Mouse (Mus musculus): Measurements from ENCODE around the gene Ccni. TPM values are rescaled to one million over a fixed set of nuclear protein-coding genes. Genes with fewer than 3 reads are reported as not detected.

Ccni gene
- polyA plus RNA-seq, 1 experiment from 2014 or later = 115 TPM

DNA sequence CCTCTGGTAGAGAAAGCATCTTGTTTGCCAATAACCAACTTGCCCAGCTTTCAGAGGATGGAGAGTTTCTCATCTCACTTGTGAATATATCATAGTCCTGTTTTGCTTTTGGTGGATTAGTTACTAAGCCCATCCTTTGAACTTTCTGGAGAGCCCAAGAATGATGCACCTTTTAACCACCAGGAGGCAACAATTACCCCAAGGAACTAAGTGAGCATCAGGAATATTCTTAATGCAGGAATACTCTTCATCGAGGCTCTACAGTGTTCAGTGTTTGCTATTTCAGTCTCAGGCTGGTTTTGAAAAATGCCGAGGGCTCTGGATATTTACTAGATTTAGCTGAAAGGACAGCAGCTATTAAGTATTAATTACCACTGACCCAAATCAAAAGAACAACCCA lies 26.0 kb downstream of the Ccni start:
- H3K4me1 ChIP-seq (replicated peaks) = no peaks in the 10 kb centered on the region
- H3K27me3 ChIP-seq (ENCODE audit: insufficient read depth, poor library complexity, severe bottlenecking) = no peaks in the 10 kb centered on the region
- peaks cover 86% of the 10 kb centered on the region for H3K36me3 ChIP-seq
- no peak overlapping the region for H3K27ac ChIP-seq
- no peak for DNase-seq (ENCODE audit: low spot score)
- H3K9me3 ChIP-seq = no peaks in the 10 kb centered on the region
- 91% methylated on average over 2 of the region's 2 CpGs for WGBS
- no peak overlapping the region for H3K4me3 ChIP-seq

DNA sequence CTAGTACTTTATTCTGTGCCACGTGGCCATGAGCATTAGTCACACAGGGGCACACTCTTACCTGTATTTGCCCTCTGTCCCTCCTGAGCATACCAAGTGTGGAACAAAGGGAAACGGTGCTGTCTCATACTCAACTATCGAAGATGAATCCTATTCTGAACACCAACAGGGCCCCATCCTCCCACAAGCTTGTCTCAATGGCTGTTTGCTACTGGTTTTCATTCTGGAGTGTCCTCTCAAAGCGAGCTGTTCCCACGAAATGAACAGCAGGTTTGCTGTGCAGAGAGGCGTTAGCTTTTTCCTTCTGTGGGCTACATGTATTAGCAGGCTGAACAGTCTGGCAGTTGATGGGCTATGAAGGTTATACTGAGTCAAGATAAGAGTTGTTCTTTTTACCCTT lies 27.7 kb downstream of the Ccni start:
- H3K4me3 ChIP-seq = no peak overlapping the region
- H3K9me3 ChIP-seq = no peaks in the 10 kb centered on the region
- H3K27me3 ChIP-seq (ENCODE audit: insufficient read depth, poor library complexity, severe bottlenecking) = no peaks in the 10 kb centered on the region
- 88% methylated on average over 6 of the region's 6 CpGs for WGBS
- H3K36me3 ChIP-seq = peaks cover 87% of the 10 kb centered on the region
- no peak overlapping the region for H3K27ac ChIP-seq
- DNase-seq (ENCODE audit: low spot score) = no peak
- no peaks in the 10 kb centered on the region for H3K4me1 ChIP-seq (replicated peaks)

DNA sequence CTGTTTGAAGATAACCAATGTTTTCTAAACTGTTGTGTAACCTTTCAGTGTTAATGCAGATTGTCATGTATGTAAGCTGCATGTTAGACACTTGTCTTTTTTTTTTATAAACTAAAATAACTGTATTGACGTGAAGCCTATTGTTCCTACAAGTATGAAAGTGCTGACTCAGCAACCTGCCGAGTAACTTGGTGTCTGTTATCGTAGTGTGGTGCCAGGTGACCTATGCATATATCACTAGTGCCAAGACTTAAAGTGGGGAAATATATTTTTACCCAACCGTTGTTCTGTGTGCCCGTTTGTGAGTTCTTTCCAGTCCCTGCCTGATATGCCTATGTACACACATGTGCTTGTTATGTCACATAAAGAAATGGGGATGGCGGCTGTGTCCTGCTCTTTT lies 31.6 kb downstream of the Ccni start:
- Histone ChIP-seq H3K9me3 (no peaks in the 10 kb centered on the region), H3K36me3 (peaks cover 92% of the 10 kb centered on the region), H3K4me3 (no peak overlapping the region), H3K4me1 (replicated peaks) (no peaks in the 10 kb centered on the region), H3K27me3 (ENCODE audit: insufficient read depth, poor library complexity, severe bottlenecking) (no peaks in the 10 kb centered on the region), H3K27ac (no peak overlapping the region)
- no peak for DNase-seq (ENCODE audit: low spot score)
- WGBS = 94% methylated on average over 6 of the region's 6 CpGs

GRCm38 (mm10) chr5:93172536-93172935 lies 33.8 kb downstream of the Ccni start:
- DNase-seq (ENCODE audit: low spot score) = no peak
- Histone ChIP-seq H3K9me3 (no peaks in the 10 kb centered on the region), H3K4me3 (no peak overlapping the region), H3K27me3 (ENCODE audit: insufficient read depth, poor library complexity, severe bottlenecking) (no peaks in the 10 kb centered on the region), H3K4me1 (replicated peaks) (no peaks in the 10 kb centered on the region), H3K36me3 (peaks cover 97% of the 10 kb centered on the region), H3K27ac (no peak overlapping the region)
- WGBS = 93% methylated on average over 6 of the region's 6 CpGs

DNA sequence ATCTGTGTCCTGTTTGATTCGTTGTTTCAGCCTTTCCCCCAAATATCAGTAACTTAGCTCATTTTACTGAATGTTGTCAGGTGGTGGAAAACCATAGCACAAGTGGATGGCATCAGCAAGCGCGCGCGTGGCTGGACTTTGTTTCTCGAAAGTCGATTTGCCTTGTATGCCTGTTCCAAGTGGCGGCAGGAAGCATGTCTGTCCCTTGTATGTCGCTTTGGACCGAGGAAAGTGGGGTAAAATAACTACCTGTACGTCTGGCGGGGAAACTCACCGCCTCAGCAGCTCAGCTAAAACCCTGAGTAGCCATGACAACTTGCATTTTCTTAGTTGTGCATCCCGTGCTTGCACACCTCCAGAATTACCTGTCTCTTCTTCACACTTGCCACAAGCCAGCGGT lies 34.9 kb downstream of the Ccni start:
- Histone ChIP-seq H3K27me3 (ENCODE audit: insufficient read depth, poor library complexity, severe bottlenecking) (no peaks in the 10 kb centered on the region), H3K27ac (no peak overlapping the region), H3K36me3 (peaks cover 97% of the 10 kb centered on the region), H3K4me3 (no peak overlapping the region), H3K4me1 (replicated peaks) (no peaks in the 10 kb centered on the region), H3K9me3 (no peaks in the 10 kb centered on the region)
- WGBS = 97% methylated on average over 15 of the region's 15 CpGs
- no peak for DNase-seq (ENCODE audit: low spot score)

- no peaks in the 10 kb centered on the region for H3K27me3 ChIP-seq (ENCODE audit: insufficient read depth, poor library complexity, severe bottlenecking)
- DNase-seq (ENCODE audit: low spot score) = no peak
- H3K36me3 ChIP-seq = peaks cover 97% of the 10 kb centered on the region
- H3K4me1 ChIP-seq (replicated peaks) = no peaks in the 10 kb centered on the region
- 85% methylated on average over 6 of the region's 6 CpGs for WGBS
- no peak overlapping the region for H3K4me3 ChIP-seq
- no peak overlapping the region for H3K27ac ChIP-seq
- no peaks in the 10 kb centered on the region for H3K9me3 ChIP-seq
Measured at GRCm38 (mm10) chr5:93168654-93169053, 37.6 kb downstream of the Ccni start.

DNA sequence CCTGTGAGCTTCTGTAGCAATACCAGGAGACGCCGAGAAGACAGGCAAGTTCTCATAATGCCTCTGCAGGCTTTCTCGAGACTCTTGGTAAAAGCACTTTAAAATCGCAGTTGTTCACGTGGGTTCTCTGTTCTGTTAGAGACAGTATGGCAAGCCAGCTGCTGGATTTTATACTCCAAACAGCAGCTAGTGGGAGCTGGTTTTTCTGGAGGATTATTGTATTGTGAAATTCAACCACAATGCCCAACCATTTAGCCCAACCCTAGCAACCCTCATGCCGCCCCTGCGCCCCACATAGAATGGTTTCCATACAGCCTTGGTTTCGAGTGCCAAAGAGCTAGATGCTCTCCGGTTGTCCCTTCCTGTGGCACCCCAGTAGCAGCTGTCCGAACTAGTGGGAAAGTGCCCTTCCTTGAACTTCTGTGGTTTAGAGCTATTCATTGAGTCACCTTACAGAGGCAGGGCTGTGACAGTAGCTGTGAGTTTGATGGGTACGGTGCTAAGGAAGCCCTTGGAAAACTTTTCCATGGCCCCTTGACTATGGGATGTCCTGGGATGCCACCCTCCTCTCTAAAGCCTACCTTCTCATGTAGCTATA lies 38.3 kb downstream of the Ccni start:
- no peaks in the 10 kb centered on the region for H3K4me1 ChIP-seq (replicated peaks)
- H3K4me3 ChIP-seq = no peak overlapping the region
- H3K36me3 ChIP-seq = peaks cover 97% of the 10 kb centered on the region
- no peaks in the 10 kb centered on the region for H3K9me3 ChIP-seq
- no peak overlapping the region for H3K27ac ChIP-seq
- no peak for DNase-seq (ENCODE audit: low spot score)
- H3K27me3 ChIP-seq (ENCODE audit: insufficient read depth, poor library complexity, severe bottlenecking) = no peaks in the 10 kb centered on the region
- WGBS = 96% methylated on average over 11 of the region's 11 CpGs

DNA sequence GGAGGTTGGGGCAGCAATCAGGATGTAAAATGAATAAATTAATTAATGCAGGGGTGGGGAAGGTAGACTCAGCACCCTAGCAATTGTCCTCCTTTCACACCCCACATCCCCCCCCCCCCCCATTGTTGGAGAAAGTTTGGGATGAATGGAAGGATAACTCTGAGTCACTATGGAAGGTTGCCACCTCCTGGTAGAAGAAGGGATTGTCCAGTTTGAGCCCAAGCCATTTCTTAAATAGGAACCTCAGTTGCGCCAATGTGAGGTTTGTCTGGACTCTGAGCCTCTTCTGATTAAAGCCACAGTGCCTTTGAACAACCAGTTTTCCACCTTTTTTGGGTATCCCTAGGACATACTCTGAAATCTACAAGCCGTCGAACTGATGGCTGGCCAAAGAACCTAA lies 42.8 kb downstream of the Ccni start:
- Histone ChIP-seq H3K36me3 (peaks cover 99% of the 10 kb centered on the region), H3K27me3 (ENCODE audit: insufficient read depth, poor library complexity, severe bottlenecking) (no peaks in the 10 kb centered on the region), H3K4me3 (no peak overlapping the region), H3K9me3 (no peaks in the 10 kb centered on the region), H3K4me1 (replicated peaks) (no peaks in the 10 kb centered on the region), H3K27ac (no peak overlapping the region)
- DNase-seq (ENCODE audit: low spot score) = peak; percentile 37
- WGBS = 93% methylated on average over 3 of the region's 3 CpGs

- no peak for DNase-seq (ENCODE audit: low spot score)
- Histone ChIP-seq H3K36me3 (peaks cover 98% of the 10 kb centered on the region), H3K27me3 (ENCODE audit: insufficient read depth, poor library complexity, severe bottlenecking) (no peaks in the 10 kb centered on the region), H3K4me1 (replicated peaks) (peaks cover 31% of the 10 kb centered on the region), H3K27ac (no peak overlapping the region), H3K9me3 (no peaks in the 10 kb centered on the region), H3K4me3 (no peak overlapping the region)
- 93% methylated on average over 11 of the region's 11 CpGs for WGBS
Measured at GRCm38 (mm10) chr5:93154401-93154800, 51.9 kb downstream of the Ccni start.

DNA sequence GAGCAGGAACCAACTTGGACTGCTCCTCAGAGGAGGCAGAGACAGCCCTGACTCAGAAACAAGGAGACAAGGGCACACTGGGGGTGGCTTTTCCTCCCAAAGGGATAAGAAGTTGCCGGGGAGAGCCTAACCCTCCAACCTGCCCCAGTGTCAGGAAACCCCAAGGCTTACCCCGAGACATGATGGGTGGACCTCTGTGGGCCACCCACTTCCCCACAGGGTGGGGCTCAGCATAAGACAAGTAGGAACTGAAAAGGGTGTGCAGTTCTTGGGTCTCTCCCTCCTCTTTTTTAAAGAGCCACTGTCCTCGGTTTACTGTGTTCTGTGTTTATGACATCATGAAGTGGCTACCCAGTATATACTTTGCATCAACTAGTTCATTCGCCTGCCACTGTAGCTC lies 53.8 kb downstream of the Ccni start:
- Histone ChIP-seq H3K4me3 (no peak overlapping the region), H3K27ac (0 out of 2 replicates have a peak overlapping the region, but pooled peaks have one; percentile 16), H3K36me3 (peaks cover 97% of the 10 kb centered on the region), H3K9me3 (no peaks in the 10 kb centered on the region), H3K27me3 (ENCODE audit: insufficient read depth, poor library complexity, severe bottlenecking) (no peaks in the 10 kb centered on the region), H3K4me1 (replicated peaks) (peaks cover 31% of the 10 kb centered on the region)
- 85% methylated on average over 4 of the region's 4 CpGs for WGBS
- DNase-seq (ENCODE audit: low spot score) = no peak

DNA sequence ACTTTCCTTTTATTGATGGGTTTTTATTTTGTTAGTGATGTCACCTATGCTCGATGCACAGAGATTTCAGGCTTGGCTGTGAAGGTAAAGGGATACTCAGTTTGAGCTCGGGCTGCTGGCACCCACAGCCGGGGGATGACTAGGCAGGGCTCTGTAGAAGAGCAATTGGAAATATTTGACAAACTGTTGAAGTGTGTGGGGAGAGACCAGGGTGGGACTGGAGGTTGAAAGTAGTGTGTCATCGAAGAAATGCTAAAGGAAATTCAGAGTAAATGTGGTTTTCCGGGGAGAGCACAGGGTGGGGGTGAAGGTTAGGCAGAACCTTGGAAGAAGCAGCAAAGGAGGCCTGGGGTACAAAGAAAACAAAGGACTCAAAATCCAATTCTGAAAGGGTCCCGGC lies 54.3 kb downstream of the Ccni start:
- 79% methylated on average over 6 of the region's 6 CpGs for WGBS
- H3K36me3 ChIP-seq = peaks cover 95% of the 10 kb centered on the region
- H3K4me1 ChIP-seq (replicated peaks) = peaks cover 31% of the 10 kb centered on the region

GRCm38 (mm10) chr5:93149969-93150777 lies 56.1 kb downstream of the Ccni start:
- H3K4me1 ChIP-seq (replicated peaks) = peaks cover 43% of the 10 kb centered on the region
- H3K27me3 ChIP-seq (ENCODE audit: insufficient read depth, poor library complexity, severe bottlenecking) = no peaks in the 10 kb centered on the region
- H3K36me3 ChIP-seq = peaks cover 95% of the 10 kb centered on the region
- H3K27ac ChIP-seq = no peak overlapping the region; the same call in 1 of the 2 replicates
- no peak overlapping the region for H3K4me3 ChIP-seq
- no peak for DNase-seq (ENCODE audit: low spot score)
- 83% methylated on average over 12 of the region's 12 CpGs for WGBS
- no peaks in the 10 kb centered on the region for H3K9me3 ChIP-seq

More for the DNA sequence above, 54.3 kb downstream of the Ccni start:
- Histone ChIP-seq H3K27me3 (ENCODE audit: insufficient read depth, poor library complexity, severe bottlenecking) (no peaks in the 10 kb centered on the region), H3K4me3 (no peak overlapping the region), H3K9me3 (no peaks in the 10 kb centered on the region), H3K27ac (0 out of 2 replicates have a peak overlapping the region, but pooled peaks have one; percentile 16)
- DNase-seq (ENCODE audit: low spot score) = no peak

DNA sequence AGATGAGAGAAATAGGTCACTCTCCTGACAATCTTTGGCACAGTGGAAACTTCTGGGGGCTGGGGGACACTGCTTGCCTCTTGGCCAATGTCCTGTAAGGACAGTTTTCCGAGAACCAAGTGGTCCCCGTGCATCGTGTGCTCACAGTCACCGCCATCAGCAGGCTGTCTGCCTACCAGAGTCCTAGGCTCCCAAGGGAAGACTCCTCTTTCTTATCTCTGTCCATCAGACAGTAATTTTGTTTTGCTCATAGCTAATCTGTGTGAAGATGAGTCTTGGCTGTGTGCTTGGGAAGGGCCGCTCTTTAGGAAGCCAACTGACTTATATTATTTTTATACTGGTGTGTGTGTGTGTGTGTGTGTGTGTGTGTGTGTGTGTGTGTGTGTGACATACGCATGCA lies 60.8 kb downstream of the Ccni start:
- H3K4me3 ChIP-seq = no peak overlapping the region
- H3K36me3 ChIP-seq = peaks cover 91% of the 10 kb centered on the region
- H3K27me3 ChIP-seq (ENCODE audit: insufficient read depth, poor library complexity, severe bottlenecking) = no peaks in the 10 kb centered on the region
- H3K4me1 ChIP-seq (replicated peaks) = peaks cover 22% of the 10 kb centered on the region
- no peak overlapping the region for H3K27ac ChIP-seq
- no peak for DNase-seq (ENCODE audit: low spot score)
- no peaks in the 10 kb centered on the region for H3K9me3 ChIP-seq
- WGBS = 82% methylated on average over 6 of the region's 6 CpGs
